Mouse (Mus musculus): Measurements from ENCODE around the gene D5Ertd577e. TPM values are rescaled to one million over a fixed set of nuclear protein-coding genes. Genes with fewer than 3 reads are reported as not detected.

The D5Ertd577e gene
- not detected for total RNA-seq (2023)

GRCm38 (mm10) chr5:95456506-95456905 is at the start of gene D5Ertd577e:
TSS of gene D5Ertd577e (plus strand) at chr5:95456806.

GRCm38 (mm10) chr5:95510458-95510857 is 53.9 kb downstream of the D5Ertd577e start, which contains the start of gene Gm3286:
TSS of gene Gm3286 (plus strand) at chr5:95510758.

Other genes starting within 250 kb of the D5Ertd577e start
- gene Gm10424, start 184.0 kb upstream of the D5Ertd577e start, total RNA-seq (2023), result not detected
- not detected for gene Gm3259, start 150.9 kb upstream of the D5Ertd577e start, total RNA-seq (2023)
- gene Gm3286, start 54.0 kb downstream of the D5Ertd577e start, total RNA-seq (2023), result not detected
- gene Gm7971, start 138.1 kb downstream of the D5Ertd577e start, total RNA-seq (2023), result not detected